Mouse (Mus musculus): ENCODE data around the gene Ddx46.
A peak's percentile ranks its signal among the peaks of the same experiment; 100 is the strongest.
"Not testable (repeated sequence)": the region's sequence is repeated elsewhere in the genome, so short reads cannot be mapped to it uniquely, and the experiment has no call there.

Gene Ddx46

GRCm38 (mm10) chr13:55634639-55635127 is at the start of gene Ddx46:
Ddx46 (plus strand) TSS chr13:55635027.
- DNase-seq (ENCODE audit: low spot score): peak; percentile 92

GRCm38 (mm10) chr13:55591961-55592490 is 42.8 kb upstream of the Ddx46 start:
- no peak for DNase-seq (ENCODE audit: low spot score)

GRCm38 (mm10) chr13:55592512-55593253 is 42.1 kb upstream of the Ddx46 start:
- peak; percentile 99 for DNase-seq (ENCODE audit: low spot score)

- no peak for DNase-seq (ENCODE audit: low spot score)
Observed at GRCm38 (mm10) chr13:55593254-55593747, 41.5 kb upstream of the Ddx46 start.

GRCm38 (mm10) chr13:55595375-55595774 is 39.5 kb upstream of the Ddx46 start:
- no peak for DNase-seq (ENCODE audit: low spot score)

- DNase-seq (ENCODE audit: low spot score): no peak
Observed at GRCm38 (mm10) chr13:55596802-55597201, 38.0 kb upstream of the Ddx46 start.

- peak; percentile 80 for DNase-seq (ENCODE audit: low spot score)
Observed at GRCm38 (mm10) chr13:55599566-55600540, 35.0 kb upstream of the Ddx46 start, which contains the start of gene B4galt7. B4galt7 (plus strand) TSS chr13:55599896.

GRCm38 (mm10) chr13:55600657-55601056 is 34.2 kb upstream of the Ddx46 start:
- peak; percentile 26 for DNase-seq (ENCODE audit: low spot score)

- peak; percentile 87 for DNase-seq (ENCODE audit: low spot score)
Observed at GRCm38 (mm10) chr13:55601611-55602010, 33.2 kb upstream of the Ddx46 start.

- DNase-seq (ENCODE audit: low spot score): no peak
Observed at GRCm38 (mm10) chr13:55604606-55605005, 30.2 kb upstream of the Ddx46 start.

- DNase-seq (ENCODE audit: low spot score): no peak
Observed at GRCm38 (mm10) chr13:55606899-55607623, 27.8 kb upstream of the Ddx46 start.

GRCm38 (mm10) chr13:55607624-55608006 is 27.2 kb upstream of the Ddx46 start:
- no peak for DNase-seq (ENCODE audit: low spot score)

GRCm38 (mm10) chr13:55611996-55612395 is 22.8 kb upstream of the Ddx46 start:
- no peak for DNase-seq (ENCODE audit: low spot score)

- no peak for DNase-seq (ENCODE audit: low spot score)
Observed at GRCm38 (mm10) chr13:55613471-55613870, 21.4 kb upstream of the Ddx46 start.

- DNase-seq (ENCODE audit: low spot score): no peak
Observed at GRCm38 (mm10) chr13:55619328-55619727, 15.5 kb upstream of the Ddx46 start.

- DNase-seq (ENCODE audit: low spot score): no peak
Observed at GRCm38 (mm10) chr13:55620275-55620674, 14.6 kb upstream of the Ddx46 start.

- not testable (repeated sequence) for DNase-seq (ENCODE audit: low spot score)
Observed at GRCm38 (mm10) chr13:55622156-55622648, 12.6 kb upstream of the Ddx46 start.

- peak; percentile 94 for DNase-seq (ENCODE audit: low spot score)
Observed at GRCm38 (mm10) chr13:55622649-55623541, 11.9 kb upstream of the Ddx46 start, which contains the start of gene Caml. Caml (plus strand) TSS chr13:55623005.

- DNase-seq (ENCODE audit: low spot score): no peak
Observed at GRCm38 (mm10) chr13:55635146-55635571, 332 bp downstream of the Ddx46 start.
